Mouse (Mus musculus): ENCODE results near the gene Il23a. TPM values are rescaled to one million over a fixed set of nuclear protein-coding genes. Genes with fewer than 3 reads are reported as not detected.

Il23a gene
- polyA plus RNA-seq, 2 experiments, result 0.08 TPM; not detected in 1

GRCm38 (mm10) chr10:128309654-128310053 lies 11.1 kb upstream of the Il23a start:
- Histone ChIP-seq H3K27ac (no peak overlapping the region), H3K4me3 (ENCODE audit: insufficient read depth in 1 of 2, low read depth in 2 of 2, low read length in 2 of 2) (no peak overlapping the region), H3K27me3 (ENCODE audit: control insufficient read depth, insufficient read depth, low read length) (no peaks in the 10 kb centered on the region), H3K4me1 (replicated peaks; ENCODE audit: control insufficient read depth in 2 of 2, insufficient read depth in 2 of 2, low read length in 1 of 2) (no peaks in the 10 kb centered on the region), H3K9ac (replicated peaks) (no peak overlapping the region), H3K4me2 (ENCODE audit: low read depth) (no peak overlapping the region), H3K36me3 (replicated peaks; ENCODE audit: control insufficient read depth, insufficient read depth, low read depth) (peaks cover 16% of the 10 kb centered on the region), H3K9me3 (ENCODE audit: control insufficient read depth, low read length) (no peaks in the 10 kb centered on the region)
- no peak for DNase-seq (ENCODE audit: low read depth in 3 of 3, low spot score in 3 of 3)
- WGBS (ENCODE audit: insufficient replicate concordance), result 86% methylated on average over 7 of the region's 7 CpGs
- TF ChIP-seq CTCF (IDR thresholded peaks at IDR 0.05; ENCODE audit: low read depth), result no peak
- TF ChIP-seq EP300 (IDR thresholded peaks at IDR 0.05; ENCODE audit: low read depth), result no peak
- ATAC-seq (ENCODE audit: insufficient read depth), result no peak

- H3K9me3 ChIP-seq (ENCODE audit: control insufficient read depth, low read length), result no peaks in the 10 kb centered on the region
- TF ChIP-seq CTCF (IDR thresholded peaks at IDR 0.05; ENCODE audit: low read depth) (no peak), EP300 (IDR thresholded peaks at IDR 0.05; ENCODE audit: low read depth) (peak; percentile 82)
- peak within 1 kb of the TSS; percentile 72 to 98 for H3K4me3 ChIP-seq (ENCODE audit: insufficient read depth in 1 of 2, low read depth in 2 of 2, low read length in 2 of 2)
- peaks cover 7 to 13% of the 10 kb centered on the region in 2 experiments for H3K4me1 ChIP-seq (replicated peaks; ENCODE audit: control insufficient read depth in 2 of 2, insufficient read depth in 2 of 2, low read length in 1 of 2)
- H3K36me3 ChIP-seq (replicated peaks; ENCODE audit: control insufficient read depth, insufficient read depth, low read depth), result no peaks in the 10 kb centered on the region; the same call in 1 of the 2 replicates
- H3K4me2 ChIP-seq (ENCODE audit: low read depth), result peak within 1 kb of the TSS; percentile 94
- peak within 1 kb of the TSS; percentile 83 for H3K27ac ChIP-seq
- WGBS (ENCODE audit: insufficient replicate concordance), result under 1% methylated on average over 37 of the region's 37 CpGs
- no peaks in the 10 kb centered on the region for H3K27me3 ChIP-seq (ENCODE audit: control insufficient read depth, insufficient read depth, low read length)
- H3K9ac ChIP-seq (replicated peaks), result peak within 1 kb of the TSS; percentile 96
- ATAC-seq (ENCODE audit: insufficient read depth) (peak; percentile 99), DNase-seq (ENCODE audit: low read depth in 3 of 3, low spot score in 3 of 3) (peak; percentile 99)
These were observed 4.8 kb upstream of the Il23a start, which contains the start of gene Pan2 for GRCm38 (mm10) chr10:128303126-128304021. TSS of gene Pan2 (plus strand) at chr10:128303335.

- TF ChIP-seq EP300 (IDR thresholded peaks at IDR 0.05; ENCODE audit: low read depth) (no peak), CTCF (IDR thresholded peaks at IDR 0.05; ENCODE audit: low read depth) (no peak)
- peak; percentile 26 for ATAC-seq (ENCODE audit: insufficient read depth)
- 1% methylated on average over 9 of the region's 9 CpGs for WGBS (ENCODE audit: insufficient replicate concordance)
These were observed 4.2 kb upstream of the Il23a start for GRCm38 (mm10) chr10:128302785-128303125.

DNA sequence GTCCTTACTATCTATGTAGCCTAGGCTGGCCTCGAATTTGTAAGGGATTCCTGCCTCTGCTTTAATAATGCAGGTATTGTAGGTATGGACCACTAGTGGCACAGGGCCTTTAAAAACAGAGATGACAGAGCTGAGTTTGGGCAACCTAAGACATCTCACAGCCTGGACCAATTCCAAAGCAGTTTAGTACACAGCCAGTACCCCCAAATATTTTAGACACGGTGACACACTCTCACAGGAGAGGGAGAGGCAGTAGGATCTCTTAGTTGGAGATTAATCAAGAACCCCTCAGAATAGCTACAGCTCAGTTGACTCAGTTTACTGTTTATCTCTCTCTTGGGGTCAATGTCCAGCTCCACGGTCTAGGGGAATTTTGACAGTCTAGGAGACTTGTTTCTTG lies 3.8 kb upstream of the Il23a start:
- TF ChIP-seq CTCF (IDR thresholded peaks at IDR 0.05; ENCODE audit: low read depth) (no peak), EP300 (IDR thresholded peaks at IDR 0.05; ENCODE audit: low read depth) (no peak)
- Histone ChIP-seq H3K27me3 (ENCODE audit: control insufficient read depth, insufficient read depth, low read length) (no peaks in the 10 kb centered on the region), H3K4me1 (replicated peaks; ENCODE audit: control insufficient read depth in 2 of 2, insufficient read depth in 2 of 2, low read length in 1 of 2) (peaks cover 7 to 13% of the 10 kb centered on the region in 2 experiments), H3K9me3 (ENCODE audit: control insufficient read depth, low read length) (no peaks in the 10 kb centered on the region), H3K27ac (peak overlapping the region; percentile 83), H3K4me3 (ENCODE audit: insufficient read depth in 1 of 2, low read depth in 2 of 2, low read length in 2 of 2) (peak overlapping the region; percentile 72 to 92), H3K9ac (replicated peaks) (peak overlapping the region; percentile 96), H3K36me3 (replicated peaks; ENCODE audit: control insufficient read depth, insufficient read depth, low read depth) (no peaks in the 10 kb centered on the region), H3K4me2 (ENCODE audit: low read depth) (peak overlapping the region; percentile 79)
- DNase-seq (ENCODE audit: low read depth in 3 of 3, low spot score in 3 of 3), result peak in 1 of 3 experiments; percentile 22
- no peak for ATAC-seq (ENCODE audit: insufficient read depth)
- WGBS (ENCODE audit: insufficient replicate concordance), result 21% methylated on average over 3 of the region's 3 CpGs

More at GRCm38 (mm10) chr10:128302785-128303125, 4.2 kb upstream of the Il23a start:
- Histone ChIP-seq H3K9me3 (ENCODE audit: control insufficient read depth, low read length) (no peaks in the 10 kb centered on the region), H3K27me3 (ENCODE audit: control insufficient read depth, insufficient read depth, low read length) (no peaks in the 10 kb centered on the region), H3K36me3 (replicated peaks; ENCODE audit: control insufficient read depth, insufficient read depth, low read depth) (no peaks in the 10 kb centered on the region), H3K4me2 (ENCODE audit: low read depth) (peak overlapping the region; percentile 79), H3K27ac (peak overlapping the region; percentile 83), H3K4me1 (replicated peaks; ENCODE audit: control insufficient read depth in 2 of 2, insufficient read depth in 2 of 2, low read length in 1 of 2) (peaks cover 7 to 13% of the 10 kb centered on the region in 2 experiments), H3K9ac (replicated peaks) (peak overlapping the region; percentile 96), H3K4me3 (ENCODE audit: insufficient read depth in 1 of 2, low read depth in 2 of 2, low read length in 2 of 2) (peak overlapping the region; percentile 72 to 92)
- DNase-seq (ENCODE audit: low read depth in 3 of 3, low spot score in 3 of 3), result no peak

DNA sequence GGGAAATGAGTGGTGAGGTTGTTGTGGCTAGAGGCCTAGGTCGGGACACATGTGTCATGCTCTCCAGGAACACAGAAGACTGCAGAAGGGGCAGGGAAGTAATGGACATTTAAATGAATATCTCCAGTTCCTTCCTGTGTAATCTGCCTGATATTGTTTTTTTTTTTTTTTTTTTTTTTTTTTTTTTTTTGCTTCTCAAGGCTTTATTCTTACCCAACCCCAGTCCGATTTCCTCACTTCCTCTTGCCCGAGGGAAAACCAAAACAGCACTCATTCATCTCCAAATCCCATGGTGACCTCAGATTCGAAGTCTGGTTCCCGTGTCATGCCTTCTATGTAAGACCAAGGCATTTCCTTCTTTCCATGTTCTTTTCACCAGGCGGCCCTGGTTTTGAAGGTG lies 309 bp downstream of the Il23a start:
- no peak overlapping the region for H3K4me2 ChIP-seq (ENCODE audit: low read depth)
- no peak overlapping the region for H3K4me3 ChIP-seq (ENCODE audit: insufficient read depth in 1 of 2, low read depth in 2 of 2, low read length in 2 of 2)
- WGBS (ENCODE audit: insufficient replicate concordance), result 37% methylated on average over 6 of the region's 6 CpGs
- ATAC-seq (ENCODE audit: insufficient read depth), result no peak
- TF ChIP-seq EP300 (IDR thresholded peaks at IDR 0.05; ENCODE audit: low read depth) (no peak), CTCF (IDR thresholded peaks at IDR 0.05; ENCODE audit: low read depth) (no peak)
- peaks cover 4 to 5% of the 10 kb centered on the region in 2 experiments; a peak in 3 of 4 replicates for H3K4me1 ChIP-seq (replicated peaks; ENCODE audit: control insufficient read depth in 2 of 2, insufficient read depth in 2 of 2, low read length in 1 of 2)
- DNase-seq (ENCODE audit: low read depth in 3 of 3, low spot score in 3 of 3), result no peak
- H3K27ac ChIP-seq, result no peak overlapping the region
- no peak overlapping the region for H3K9ac ChIP-seq (replicated peaks)
- no peaks in the 10 kb centered on the region for H3K27me3 ChIP-seq (ENCODE audit: control insufficient read depth, insufficient read depth, low read length)
- no peaks in the 10 kb centered on the region for H3K9me3 ChIP-seq (ENCODE audit: control insufficient read depth, low read length)
- H3K36me3 ChIP-seq (replicated peaks; ENCODE audit: control insufficient read depth, insufficient read depth, low read depth), result no peaks in the 10 kb centered on the region

All from liver, embryonic 14.5 days (tissue).